Mouse (Mus musculus): ENCODE results near the gene Draxin. TPM values are rescaled to one million over a fixed set of nuclear protein-coding genes. Genes with fewer than 3 reads are reported as not detected.
A peak's percentile ranks its signal among the peaks of the same experiment; 100 is the strongest.

Draxin gene
- polyA plus RNA-seq, 1 experiment: 1.9 TPM

DNA sequence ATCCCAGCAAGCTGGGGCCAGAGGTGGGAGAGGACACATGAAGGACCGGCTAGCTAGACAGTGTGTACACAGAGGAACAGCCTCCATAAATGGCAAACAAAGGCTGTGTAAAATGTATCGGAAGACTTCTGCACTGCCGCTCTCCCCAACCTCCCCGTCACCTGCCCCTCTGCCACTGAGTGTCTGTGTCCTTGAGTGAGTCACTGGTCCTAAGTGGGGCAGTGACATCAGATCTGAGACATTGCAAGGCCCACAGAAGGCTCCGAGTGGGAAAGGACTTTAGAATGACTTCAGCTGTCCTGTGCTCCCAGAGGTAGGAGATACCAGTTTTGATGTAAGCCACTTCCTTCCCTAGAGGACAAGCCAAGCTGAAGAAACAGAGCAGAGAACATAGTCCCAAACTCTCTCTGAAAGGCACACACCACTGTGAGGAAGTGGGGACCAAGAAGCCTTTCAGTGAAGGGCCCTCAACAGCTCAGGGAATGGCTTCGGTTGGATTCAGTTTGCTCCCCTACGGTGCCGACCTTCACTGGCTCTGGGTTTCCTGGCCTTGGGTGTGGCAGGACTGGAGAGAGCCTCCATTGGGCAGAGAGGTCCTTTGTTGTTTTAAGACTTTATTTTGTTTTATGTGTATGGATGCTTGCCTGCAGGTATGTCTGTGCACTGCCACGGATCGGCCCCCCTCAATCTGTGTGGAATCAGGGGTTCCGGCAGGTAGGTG, 37.8 kb downstream of the Draxin start:
- Histone ChIP-seq H3K4me1 (ENCODE audit: control insufficient read depth, insufficient read depth, insufficient read length) (no peaks in the 10 kb centered on the region; the same call in 1 of the 2 replicates), H3K27ac (ENCODE audit: insufficient read depth, low read length) (no peak overlapping the region), H3K4me3 (ENCODE audit: extremely low read depth, insufficient read depth, insufficient read length) (no peak overlapping the region), H3K27me3 (ENCODE audit: control insufficient read depth, insufficient read depth, low read length) (no peaks in the 10 kb centered on the region), H3K36me3 (ENCODE audit: control insufficient read depth, insufficient read depth, low read length) (no peaks in the 10 kb centered on the region)
- 92% methylated on average over 11 of the region's 11 CpGs for WGBS
- DNase-seq (ENCODE audit: low read depth in 1 of 2, low spot score in 2 of 2): no peak
- TF ChIP-seq POLR2A (IDR thresholded peaks at IDR 0.05; ENCODE audit: low read depth, low read length) (no peak), CTCF (IDR thresholded peaks at IDR 0.05; ENCODE audit: extremely low read depth, insufficient read depth, insufficient read length, insufficient replicate concordance) (no peak)

- Histone ChIP-seq H3K4me3 (ENCODE audit: extremely low read depth, insufficient read depth, insufficient read length) (no peak overlapping the region), H3K4me1 (ENCODE audit: control insufficient read depth, insufficient read depth, insufficient read length) (peaks cover 4% of the 10 kb centered on the region; the same call in 1 of the 2 replicates), H3K27me3 (ENCODE audit: control insufficient read depth, insufficient read depth, low read length) (no peaks in the 10 kb centered on the region), H3K36me3 (ENCODE audit: control insufficient read depth, insufficient read depth, low read length) (no peaks in the 10 kb centered on the region), H3K27ac (ENCODE audit: insufficient read depth, low read length) (no peak overlapping the region)
- WGBS: 100% methylated on average over 1 of the region's 1 CpGs
- TF ChIP-seq CTCF (IDR thresholded peaks at IDR 0.05; ENCODE audit: extremely low read depth, insufficient read depth, insufficient read length, insufficient replicate concordance) (no peak), POLR2A (IDR thresholded peaks at IDR 0.05; ENCODE audit: low read depth, low read length) (no peak)
- no peak for DNase-seq (ENCODE audit: low read depth in 1 of 2, low spot score in 2 of 2)
Measured at GRCm38 (mm10) chr4:148091181-148091580, 39.3 kb downstream of the Draxin start.

GRCm38 (mm10) chr4:148089166-148089565, 41.3 kb downstream of the Draxin start:
- no peak for DNase-seq (ENCODE audit: low read depth in 1 of 2, low spot score in 2 of 2)
- WGBS: 91% methylated on average over 4 of the region's 4 CpGs
- Histone ChIP-seq H3K4me3 (ENCODE audit: extremely low read depth, insufficient read depth, insufficient read length) (no peak overlapping the region), H3K4me1 (ENCODE audit: control insufficient read depth, insufficient read depth, insufficient read length) (peaks cover 4% of the 10 kb centered on the region; the same call in 1 of the 2 replicates), H3K27ac (ENCODE audit: insufficient read depth, low read length) (no peak overlapping the region), H3K36me3 (ENCODE audit: control insufficient read depth, insufficient read depth, low read length) (no peaks in the 10 kb centered on the region), H3K27me3 (ENCODE audit: control insufficient read depth, insufficient read depth, low read length) (no peaks in the 10 kb centered on the region)
- TF ChIP-seq CTCF (IDR thresholded peaks at IDR 0.05; ENCODE audit: extremely low read depth, insufficient read depth, insufficient read length, insufficient replicate concordance): no peak
- no peak for TF ChIP-seq POLR2A (IDR thresholded peaks at IDR 0.05; ENCODE audit: low read depth, low read length)

DNA sequence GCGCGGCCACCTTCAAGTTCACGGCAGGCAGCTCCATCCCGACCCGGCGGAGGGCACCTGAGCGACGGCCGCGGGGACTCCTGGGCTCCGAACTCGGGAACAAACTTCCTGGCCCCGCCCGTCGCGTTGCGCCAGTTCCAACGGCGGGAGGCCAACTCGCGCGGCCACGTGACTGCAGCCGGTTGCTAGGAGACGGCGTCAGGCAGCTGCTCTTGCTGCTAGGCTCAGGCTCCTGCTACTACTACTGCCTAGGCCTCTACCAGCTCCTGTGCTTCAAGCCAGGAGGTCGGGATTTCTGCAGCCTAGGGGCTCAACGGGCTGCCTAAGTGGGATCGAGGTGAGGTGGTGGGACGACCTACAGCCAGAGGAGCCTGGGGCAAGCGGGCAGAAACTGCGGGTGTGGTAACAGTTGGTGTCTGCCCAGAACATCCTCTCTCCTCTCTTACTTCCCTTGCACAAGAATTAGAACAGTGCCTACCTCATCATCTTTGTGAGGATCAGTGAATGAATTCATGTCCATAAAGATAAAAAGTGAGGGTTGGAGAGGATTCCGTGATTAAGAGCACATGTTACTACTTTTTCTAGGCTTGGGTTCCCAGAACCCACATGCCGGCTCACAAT, 42.5 kb downstream of the Draxin start, which contains the start of gene Agtrap:
Gene Agtrap (minus strand): TSS at position 125 of the 621 bp plus-strand sequence.
- TF ChIP-seq POLR2A (IDR thresholded peaks at IDR 0.05; ENCODE audit: low read depth, low read length) (no peak), CTCF (IDR thresholded peaks at IDR 0.05; ENCODE audit: extremely low read depth, insufficient read depth, insufficient read length, insufficient replicate concordance) (no peak)
- Histone ChIP-seq H3K27ac (ENCODE audit: insufficient read depth, low read length) (peak within 1 kb of the TSS; percentile 33), H3K4me1 (ENCODE audit: control insufficient read depth, insufficient read depth, insufficient read length) (peaks cover 14% of the 10 kb centered on the region; the same call in 1 of the 2 replicates), H3K27me3 (ENCODE audit: control insufficient read depth, insufficient read depth, low read length) (no peaks in the 10 kb centered on the region), H3K4me3 (ENCODE audit: extremely low read depth, insufficient read depth, insufficient read length) (peak within 1 kb of the TSS; percentile 80), H3K36me3 (ENCODE audit: control insufficient read depth, insufficient read depth, low read length) (no peaks in the 10 kb centered on the region)
- peak; percentile 59 to 94 for DNase-seq (ENCODE audit: low read depth in 1 of 2, low spot score in 2 of 2)
- WGBS: 7% methylated on average over 34 of the region's 34 CpGs

DNA sequence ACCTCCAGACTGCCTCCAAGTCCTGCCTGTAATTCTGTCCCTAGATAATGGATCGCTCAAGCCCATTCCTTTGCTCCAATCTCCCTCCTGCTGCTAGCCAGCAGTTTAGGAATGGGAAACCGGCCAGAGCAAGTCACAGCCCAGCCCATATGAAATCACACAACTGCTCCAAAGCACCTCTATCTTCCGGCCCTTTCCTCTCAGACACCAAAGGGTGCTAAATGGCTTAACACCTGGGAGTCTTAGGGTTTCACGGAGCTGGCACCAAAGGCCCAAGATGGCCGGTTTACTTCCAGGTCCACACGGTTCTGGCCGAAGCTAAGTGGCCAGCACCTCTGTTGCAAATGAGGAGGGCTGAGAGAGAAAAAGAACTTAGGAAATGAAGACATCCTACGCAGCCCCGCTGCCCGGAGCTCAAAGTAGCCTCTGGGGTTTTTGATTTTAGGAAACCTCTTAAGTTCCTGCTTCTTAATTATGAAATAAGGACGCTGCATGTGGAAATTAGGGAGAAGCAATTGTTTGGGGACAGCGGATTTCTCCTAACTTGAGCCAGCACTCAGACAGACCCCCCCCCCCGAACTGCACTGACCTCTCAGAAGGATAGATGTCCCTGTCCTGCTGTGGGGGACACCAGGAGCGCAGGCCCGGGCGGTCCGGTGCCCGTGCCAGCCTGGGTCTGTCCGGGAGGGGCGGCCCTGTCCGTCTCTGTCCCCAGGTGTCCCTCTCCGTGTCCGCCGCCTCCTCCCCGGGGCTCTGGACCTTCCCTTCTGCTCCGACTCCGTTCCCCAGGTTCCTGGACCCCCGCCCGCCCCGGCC, 43.2 kb downstream of the Draxin start:
- no peaks in the 10 kb centered on the region for H3K36me3 ChIP-seq (ENCODE audit: control insufficient read depth, insufficient read depth, low read length)
- TF ChIP-seq CTCF (IDR thresholded peaks at IDR 0.05; ENCODE audit: extremely low read depth, insufficient read depth, insufficient read length, insufficient replicate concordance) (no peak), POLR2A (IDR thresholded peaks at IDR 0.05; ENCODE audit: low read depth, low read length) (no peak)
- H3K4me1 ChIP-seq (ENCODE audit: control insufficient read depth, insufficient read depth, insufficient read length): peaks cover 15% of the 10 kb centered on the region; the same call in 1 of the 2 replicates
- no peaks in the 10 kb centered on the region for H3K27me3 ChIP-seq (ENCODE audit: control insufficient read depth, insufficient read depth, low read length)
- H3K4me3 ChIP-seq (ENCODE audit: extremely low read depth, insufficient read depth, insufficient read length): peak overlapping the region; percentile 80
- no peak for DNase-seq (ENCODE audit: low read depth in 1 of 2, low spot score in 2 of 2)
- peak overlapping the region; percentile 33 for H3K27ac ChIP-seq (ENCODE audit: insufficient read depth, low read length)
- WGBS: 4% methylated on average over 30 of the region's 30 CpGs

DNA sequence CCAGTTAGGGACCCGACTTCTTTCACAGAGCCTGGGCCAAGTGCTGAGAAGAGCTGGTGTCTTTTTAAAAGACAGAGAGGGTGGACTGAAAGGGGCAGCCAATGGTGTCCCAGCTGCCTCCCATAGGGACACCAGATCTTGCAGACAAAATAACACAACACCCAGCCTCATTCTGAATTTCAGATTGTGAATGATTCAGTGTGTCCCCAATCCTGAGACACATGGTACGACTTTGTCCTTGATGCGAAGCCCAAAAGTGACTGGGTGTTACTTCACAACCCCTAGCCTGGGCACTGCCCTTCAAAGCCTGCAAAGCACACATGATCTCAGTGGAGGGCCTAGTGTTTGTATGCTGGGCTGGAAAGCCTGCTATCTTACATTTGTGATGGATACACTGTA, 44.6 kb downstream of the Draxin start:
- Histone ChIP-seq H3K27me3 (ENCODE audit: control insufficient read depth, insufficient read depth, low read length) (no peaks in the 10 kb centered on the region), H3K4me3 (ENCODE audit: extremely low read depth, insufficient read depth, insufficient read length) (no peak overlapping the region), H3K27ac (ENCODE audit: insufficient read depth, low read length) (no peak overlapping the region), H3K4me1 (ENCODE audit: control insufficient read depth, insufficient read depth, insufficient read length) (peaks cover 15% of the 10 kb centered on the region; the same call in 1 of the 2 replicates), H3K36me3 (ENCODE audit: control insufficient read depth, insufficient read depth, low read length) (peaks cover 2% of the 10 kb centered on the region)
- DNase-seq (ENCODE audit: low read depth in 1 of 2, low spot score in 2 of 2): no peak
- TF ChIP-seq POLR2A (IDR thresholded peaks at IDR 0.05; ENCODE audit: low read depth, low read length) (no peak), CTCF (IDR thresholded peaks at IDR 0.05; ENCODE audit: extremely low read depth, insufficient read depth, insufficient read length, insufficient replicate concordance) (no peak)
- WGBS: 76% methylated on average over 3 of the region's 3 CpGs
